Mouse (Mus musculus): ENCODE results near the gene Hyal6. TPM values are rescaled to one million over a fixed set of nuclear protein-coding genes. Genes with fewer than 3 reads are reported as not detected.

The Hyal6 gene
- polyA plus RNA-seq, 1 experiment from 2014 or later: not detected

- Histone ChIP-seq H3K27me3 (no peaks in the 10 kb centered on the region), H3K9me3 (no peaks in the 10 kb centered on the region), H3K36me3 (no peaks in the 10 kb centered on the region), H3K4me2 (replicated peaks) (no peak overlapping the region), H3K4me1 (replicated peaks) (no peaks in the 10 kb centered on the region), H3K4me3 (replicated peaks) (no peak overlapping the region), H3K9ac (replicated peaks) (no peak overlapping the region), H3K27ac (no peak overlapping the region)
- whole genome bisulfite sequencing: 91% methylated on average over 2 of the region's 2 CpGs
- ATAC-seq: no peak
Observed at GRCm38 (mm10) chr6:24766261-24766660, 33.2 kb downstream of the Hyal6 start.

- Histone ChIP-seq H3K36me3 (no peaks in the 10 kb centered on the region), H3K9me3 (no peaks in the 10 kb centered on the region), H3K9ac (replicated peaks) (no peak overlapping the region), H3K4me1 (replicated peaks) (no peaks in the 10 kb centered on the region), H3K4me3 (replicated peaks) (no peak overlapping the region), H3K4me2 (replicated peaks) (no peak overlapping the region), H3K27me3 (no peaks in the 10 kb centered on the region), H3K27ac (no peak overlapping the region)
- ATAC-seq: no peak
- WGBS: 71% methylated on average over 2 of the region's 2 CpGs
Observed at GRCm38 (mm10) chr6:24779182-24779581, 46.1 kb downstream of the Hyal6 start.

DNA sequence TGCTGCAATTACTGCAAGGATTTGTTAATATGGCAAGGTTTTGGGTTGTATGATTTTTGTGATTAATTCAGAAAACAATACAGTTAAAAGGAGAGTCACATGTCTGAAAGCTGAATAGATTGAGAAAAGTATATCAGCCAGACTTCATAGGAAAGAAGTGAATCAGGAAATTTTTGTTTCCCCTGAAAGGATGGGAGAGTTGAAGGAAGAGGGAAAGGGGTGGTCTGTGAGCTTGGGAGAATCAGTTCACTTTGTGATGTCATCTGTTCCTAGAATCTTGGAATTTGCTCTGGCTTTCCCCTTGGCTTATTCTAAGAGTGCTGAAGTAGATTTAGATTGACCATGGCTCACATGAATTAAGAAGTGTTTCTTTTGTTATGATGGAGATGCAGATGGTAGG, 57.8 kb downstream of the Hyal6 start, which contains the start of gene Spam1:
Gene Spam1, plus strand, starts transcription at position 301 of the 400 bp plus-strand sequence.
- Histone ChIP-seq H3K4me1 (replicated peaks) (no peaks in the 10 kb centered on the region), H3K27ac (no peak within 1 kb of the TSS), H3K36me3 (no peaks in the 10 kb centered on the region), H3K9ac (replicated peaks) (no peak within 1 kb of the TSS), H3K4me3 (replicated peaks) (no peak within 1 kb of the TSS), H3K4me2 (replicated peaks) (no peak within 1 kb of the TSS), H3K9me3 (no peaks in the 10 kb centered on the region), H3K27me3 (no peaks in the 10 kb centered on the region)
- no peak for ATAC-seq

Other genes with a start within 250 kb of the Hyal6 start
- gene Iqub, start 218.2 kb upstream of the Hyal6 start, polyA plus RNA-seq (2015; fragmentation: Nextera tagmentation; extraction: Ambion mirVana): 0.68 and 0.77 TPM in 2 replicates
- 360 and 376 TPM in 2 replicates for gene Ndufa5, start 205.2 kb upstream of the Hyal6 start, polyA plus RNA-seq (2015; fragmentation: Nextera tagmentation; extraction: Ambion mirVana)
- not detected in 2 replicates for gene Asb15, start 205.1 kb upstream of the Hyal6 start, polyA plus RNA-seq (2015; fragmentation: Nextera tagmentation; extraction: Ambion mirVana)
- not detected in 2 replicates for gene Lmod2, start 135.5 kb upstream of the Hyal6 start, polyA plus RNA-seq (2015; fragmentation: Nextera tagmentation; extraction: Ambion mirVana)
- gene Wasl, start 68.2 kb upstream of the Hyal6 start, polyA plus RNA-seq (2015; fragmentation: Nextera tagmentation; extraction: Ambion mirVana): 62.4 and 69.1 TPM in 2 replicates
- not detected in 2 replicates for gene Hyal4, start 15.1 kb downstream of the Hyal6 start, polyA plus RNA-seq (2015; fragmentation: Nextera tagmentation; extraction: Ambion mirVana)
- gene Spam1, start 57.9 kb downstream of the Hyal6 start, polyA plus RNA-seq (2015; fragmentation: Nextera tagmentation; extraction: Ambion mirVana): not detected in 2 replicates
- not detected in 2 replicates for gene Hyal5, start 124.8 kb downstream of the Hyal6 start, polyA plus RNA-seq (2015; fragmentation: Nextera tagmentation; extraction: Ambion mirVana)
- 1.6 and 2.1 TPM in 2 replicates for gene Tmem229a, start 223.1 kb downstream of the Hyal6 start, polyA plus RNA-seq (2015; fragmentation: Nextera tagmentation; extraction: Ambion mirVana)

Measured in midbrain, embryonic 13.5 days (tissue).